Mouse (Mus musculus) testis, adult 2 months (tissue): ENCODE data around the gene Akr7a5.

Experiments
- CTCF ChIP-seq: fragments of 200-500 bp; IDR thresholded peaks from 2 replicates; pipeline ENCODE4 v1.5.1; 2012; ENCODE audit warnings: low read depth, mild to moderate bottlenecking, inconsistent platforms, low read length, moderate library complexity; ENCODE audit not compliant: control insufficient read depth, insufficient read depth, insufficient replicate concordance
- POLR2A ChIP-seq: fragments of 200-500 bp; IDR thresholded peaks from 2 replicates; pipeline ENCODE4 v1.6.1; 2012; ENCODE audit warnings: low read depth, mild to moderate bottlenecking, inconsistent platforms, low read length, moderate library complexity; ENCODE audit not compliant: control insufficient read depth

DNA sequence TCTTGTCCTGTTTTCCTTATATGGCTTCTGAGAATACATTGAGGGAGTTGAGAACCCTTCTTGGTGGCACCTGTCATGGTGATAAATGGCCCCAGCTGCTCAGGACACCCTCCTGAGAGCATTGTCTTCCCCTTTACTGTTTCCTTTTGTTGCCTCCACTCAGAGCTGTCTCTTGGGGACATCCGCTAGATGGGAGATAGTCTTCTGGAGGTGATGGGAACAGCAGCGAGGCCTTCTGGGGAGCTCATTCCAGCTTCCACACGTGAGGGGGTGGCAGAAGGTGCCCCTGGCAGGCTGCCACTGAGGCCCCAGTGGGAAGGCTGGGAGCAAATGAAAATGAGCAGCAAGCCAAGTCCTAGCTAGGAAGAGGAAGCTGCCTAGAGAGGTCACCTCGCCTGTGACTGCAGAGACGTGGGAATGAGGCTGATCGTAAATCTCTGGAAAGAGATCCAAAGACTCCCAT, 27.6 kb upstream of the Akr7a5 start:
- TF ChIP-seq CTCF: no peak
- no peak for TF ChIP-seq POLR2A
